Comparison of ENCODE assay signal across 10 mouse cellular contexts in genomic region chr12:100897736-100898650, GRCm38 (mm10). TPM values are rescaled to one million over a fixed set of nuclear protein-coding genes. Genes with fewer than 3 reads are reported as not detected.
DNase-seq lines count a peak whose midpoint lies in the region; ATAC-seq and TF ChIP-seq lines count a peak whose summit lies in the region.
"Had no signal": no experiment of that assay in that cellular context is flagged by ENCODE, and none has a peak within 500 bp of the region (broad histone marks: within the 10 kb centered on the region; RNA-seq: fewer than 3 reads in every experiment).

No protein-coding gene starts in this region.

- TF ChIP-seq POLR2A in cortical plate, adult 2 months (IDR thresholded peaks at IDR 0.05; ENCODE audit: extremely low read depth, insufficient read depth, low read length) = no peak

- no peaks in the 10 kb centered on the region for H3K36me3 ChIP-seq in lung, embryonic 15.5 days
- H3K36me3 ChIP-seq in stomach, embryonic 15.5 days = no peaks in the 10 kb centered on the region

- peaks cover 11% of the 10 kb centered on the region; the same call in 1 of the 2 replicates for H3K4me1 ChIP-seq in lung, embryonic 15.5 days
- H3K4me1 ChIP-seq in cortical plate, adult 2 months (ENCODE audit: control insufficient read depth, insufficient read depth, low read length) = no peaks in the 10 kb centered on the region
- peaks cover 11% of the 10 kb centered on the region; the same call in 1 of the 2 replicates for H3K4me1 ChIP-seq in stomach, embryonic 15.5 days

- H3K27ac ChIP-seq in lung, embryonic 15.5 days = no peak overlapping the region
- H3K27ac ChIP-seq in cortical plate, adult 2 months (ENCODE audit: insufficient read depth, low read length) = no peak overlapping the region
- no peak overlapping the region for H3K27ac ChIP-seq in stomach, embryonic 15.5 days
- H3K27ac ChIP-seq: liver, embryonic 14.5 days had no signal

- DNase-seq in lung, postnatal 10 days = no peak
- peak; percentile 71 for DNase-seq in induced T-regulatory cell, adult 2 months (ENCODE audit: low read depth)
- no peak for DNase-seq in ovary, postnatal 14 days (ENCODE audit: low spot score)
- no peak for DNase-seq in adrenal gland, postnatal 25 days
- DNase-seq: gastrocnemius, postnatal 25 days had no signal

- 33% methylated on average over 12 of the region's 12 CpGs for WGBS in lung, embryonic 15.5 days
- WGBS in stomach, embryonic 15.5 days = 29% methylated on average over 12 of the region's 12 CpGs

- H3K9ac ChIP-seq in lung, embryonic 15.5 days = no peak overlapping the region
- H3K9ac ChIP-seq in stomach, embryonic 15.5 days = no peak overlapping the region
- H3K9ac ChIP-seq: liver, embryonic 14.5 days had no signal

- peak overlapping the region; percentile 50 for H3K4me2 ChIP-seq in lung, embryonic 15.5 days
- peak overlapping the region; percentile 56 for H3K4me2 ChIP-seq in stomach, embryonic 15.5 days

- H3K27me3 ChIP-seq in lung, embryonic 15.5 days = peaks cover 58% of the 10 kb centered on the region
- peaks cover 41% of the 10 kb centered on the region for H3K27me3 ChIP-seq in stomach, embryonic 15.5 days (replicated peaks)

- no peak overlapping the region for H3K4me3 ChIP-seq in lung, embryonic 15.5 days
- peak overlapping the region; percentile 70 for H3K4me3 ChIP-seq in cortical plate, adult 2 months (ENCODE audit: insufficient read depth, low read length)
- no peak overlapping the region for H3K4me3 ChIP-seq in stomach, embryonic 15.5 days (replicated peaks)

- ATAC-seq in lung, embryonic 15.5 days (ENCODE audit: borderline replicate concordance, extremely low read depth, low FRiP score, low TSS enrichment) = no peak
- no peak for ATAC-seq in stomach, embryonic 15.5 days (ENCODE audit: insufficient read depth, low FRiP score, low read depth)
- ATAC-seq: activated CD4-positive, CD25-positive, alpha-beta regulatory T cell, adult 4 months had no signal

- H3K9me3 ChIP-seq in lung, embryonic 15.5 days = no peaks in the 10 kb centered on the region
- no peaks in the 10 kb centered on the region for H3K9me3 ChIP-seq in stomach, embryonic 15.5 days

- no peak for TF ChIP-seq CTCF in cortical plate, adult 2 months (IDR thresholded peaks at IDR 0.05; ENCODE audit: extremely low read depth, insufficient read depth, low read length)

RNA-seq across cellular contexts. Expression of gene Gpr68, which starts 10.0 kb away (rescaled TPM):
- polyA plus RNA-seq in lung, embryonic 15.5 days (2015; fragmentation: Nextera tagmentation; extraction: Ambion mirVana) = 0.29 and 0.71 TPM in 2 replicates
- polyA plus RNA-seq in cortical plate, adult 2 months (2012; rRNA removed) = 11.0 and 11.6 TPM in 2 replicates
- polyA plus RNA-seq in stomach, embryonic 15.5 days (2015; fragmentation: Nextera tagmentation; extraction: Ambion mirVana) = 0.50 and 0.64 TPM in 2 replicates
- 1.00 and 1.6 TPM in 2 replicates for total RNA-seq in adrenal gland, postnatal 25 days (2021)
